In genomic region chr2:156897034-156897433, GRCm38 (mm10) we compare ENCODE assay signal across 29 mouse cellular contexts. TPM values are rescaled to one million over a fixed set of nuclear protein-coding genes. Genes with fewer than 3 reads are reported as not detected.
A peak's percentile ranks its signal among the peaks of the same experiment; 100 is the strongest.
DNase-seq lines count a peak whose midpoint lies in the region; ATAC-seq and TF ChIP-seq lines count a peak whose summit lies in the region.
"Had no signal": no experiment of that assay in that cellular context is flagged by ENCODE, and none has a peak within 500 bp of the region (broad histone marks: within the 10 kb centered on the region; RNA-seq: fewer than 3 reads in every experiment).

No protein-coding gene starts in this region.

- ATAC-seq in neural tube, embryonic 15.5 days (ENCODE audit: low FRiP score): no peak
- no peak for ATAC-seq in forebrain, embryonic 12.5 days (ENCODE audit: low FRiP score)
- ATAC-seq: forebrain, embryonic 15.5 days; intestine, embryonic 16.5 days; liver, embryonic 12.5 days; midbrain, embryonic 13.5 days had no signal

- no peaks in the 10 kb centered on the region for H3K27me3 ChIP-seq in neural tube, embryonic 15.5 days (replicated peaks)
- 0 out of 2 replicates have a peak, but pooled peaks cover 5% of the 10 kb centered on the region for H3K27me3 ChIP-seq in forebrain, embryonic 12.5 days
- H3K27me3 ChIP-seq: forebrain, embryonic 15.5 days; heart, embryonic 15.5 days; hindbrain, embryonic 13.5 days; liver, embryonic 12.5 days; midbrain, embryonic 13.5 days; neural tube, embryonic 13.5 days; stomach, embryonic 15.5 days had no signal

- H3K36me3 ChIP-seq in neural tube, embryonic 15.5 days: no peaks in the 10 kb centered on the region
- H3K36me3 ChIP-seq in forebrain, embryonic 12.5 days (replicated peaks): no peaks in the 10 kb centered on the region
- H3K36me3 ChIP-seq: forebrain, embryonic 15.5 days; heart, embryonic 10.5 days; heart, embryonic 15.5 days; hindbrain, embryonic 13.5 days; liver, embryonic 12.5 days; midbrain, embryonic 13.5 days; neural tube, embryonic 13.5 days; stomach, embryonic 15.5 days had no signal

- intact Hi-C loops in left cerebral cortex, postnatal 36 days (cut with DNase I): no loop called here

- no peak overlapping the region for H3K9ac ChIP-seq in neural tube, embryonic 15.5 days (replicated peaks)
- H3K9ac ChIP-seq in forebrain, embryonic 12.5 days: no peak overlapping the region
- H3K9ac ChIP-seq: forebrain, embryonic 15.5 days; heart, embryonic 15.5 days; hindbrain, embryonic 13.5 days; liver, embryonic 12.5 days; midbrain, embryonic 13.5 days; neural tube, embryonic 13.5 days; stomach, embryonic 15.5 days had no signal

- peak overlapping the region; percentile 86 for H3K27ac ChIP-seq in layer of hippocampus, adult 2 months
- H3K27ac ChIP-seq in neural tube, embryonic 15.5 days (replicated peaks): no peak overlapping the region
- no peak overlapping the region for H3K27ac ChIP-seq in forebrain, embryonic 12.5 days
- H3K27ac ChIP-seq: forebrain, embryonic 15.5 days; heart, embryonic 10.5 days; heart, embryonic 15.5 days; hindbrain, embryonic 13.5 days; kidney, postnatal 0 days; liver, embryonic 12.5 days; macrophage; midbrain, embryonic 13.5 days; neural tube, embryonic 13.5 days; stomach, embryonic 15.5 days had no signal

- DNase-seq in layer of hippocampus, adult 2 months (ENCODE audit: low spot score in 2 of 2): peak; percentile 23 to 44
- no peak for DNase-seq in layer of hippocampus, postnatal 10 days (ENCODE audit: low spot score in 2 of 2)
- peak; percentile 49 to 55 for DNase-seq in right cerebral cortex, adult 2 months (ENCODE audit: low spot score in 2 of 2)
- DNase-seq in right cerebral cortex, postnatal 4 days: no peak
- DNase-seq in left cerebral cortex, postnatal 36 days (ENCODE audit: low spot score in 2 of 2): peak; percentile 48 to 59
- no peak for DNase-seq in cerebellum, adult 9-11 months
- DNase-seq: adrenal gland, postnatal 25 days; cerebellum, adult 18-20 months; cerebellum, postnatal 25 days; gastrocnemius, postnatal 14 days; heart, adult 11 months; heart, postnatal 36 days; kidney, adult 8-10 months; lung, adult 18-20 months; lung, postnatal 10 days; thymus, postnatal 14 days had no signal

- no peak for TF ChIP-seq CTCF in layer of hippocampus, adult 2 months (conservative IDR thresholded peaks at IDR 0.05)

- H3K4me1 ChIP-seq in neural tube, embryonic 15.5 days: peaks cover 11% of the 10 kb centered on the region
- H3K4me1 ChIP-seq in forebrain, embryonic 12.5 days: peaks cover 5% of the 10 kb centered on the region; the same call in 1 of the 2 replicates
- H3K4me1 ChIP-seq: forebrain, embryonic 15.5 days; stomach, embryonic 15.5 days had no signal

- no peak overlapping the region for H3K4me2 ChIP-seq in neural tube, embryonic 15.5 days
- H3K4me2 ChIP-seq in forebrain, embryonic 12.5 days: no peak overlapping the region
- H3K4me2 ChIP-seq: forebrain, embryonic 15.5 days; heart, embryonic 15.5 days; hindbrain, embryonic 13.5 days; liver, embryonic 12.5 days; midbrain, embryonic 13.5 days; neural tube, embryonic 13.5 days; stomach, embryonic 15.5 days had no signal

- no peaks in the 10 kb centered on the region for H3K9me3 ChIP-seq in neural tube, embryonic 15.5 days (replicated peaks)
- H3K9me3 ChIP-seq in forebrain, embryonic 12.5 days: no peaks in the 10 kb centered on the region
- H3K9me3 ChIP-seq: forebrain, embryonic 15.5 days; heart, embryonic 10.5 days; heart, embryonic 15.5 days; hindbrain, embryonic 13.5 days; liver, embryonic 12.5 days; midbrain, embryonic 13.5 days; neural tube, embryonic 13.5 days; stomach, embryonic 15.5 days had no signal

- no peak overlapping the region for H3K4me3 ChIP-seq in layer of hippocampus, adult 2 months
- H3K4me3 ChIP-seq in neural tube, embryonic 15.5 days (replicated peaks): no peak overlapping the region
- H3K4me3 ChIP-seq in forebrain, embryonic 12.5 days (replicated peaks): no peak overlapping the region
- H3K4me3 ChIP-seq: forebrain, embryonic 15.5 days; heart, embryonic 10.5 days; heart, embryonic 15.5 days; hindbrain, embryonic 13.5 days; liver, embryonic 12.5 days; midbrain, embryonic 13.5 days; neural tube, embryonic 13.5 days; stomach, embryonic 15.5 days had no signal

- 85% methylated on average over 9 of the region's 9 CpGs for WGBS in neural tube, embryonic 15.5 days
- 88% methylated on average over 9 of the region's 9 CpGs for WGBS in forebrain, embryonic 12.5 days

RNA-seq across cellular contexts. Expression of gene Sla2, which starts 10.0 kb away (rescaled TPM):
- total RNA-seq in layer of hippocampus, adult 2 months (2021): under 1 TPM; 0.31 to 0.34 TPM
- total RNA-seq in layer of hippocampus, postnatal 10 days (2021): under 1 TPM; 0.23 to 0.25 TPM
- under 1 TPM; 0.45 to 0.57 TPM for total RNA-seq in left cerebral cortex, postnatal 36 days (2021)
- polyA plus RNA-seq in neural tube, embryonic 15.5 days (2015; fragmentation: Nextera tagmentation; extraction: Ambion mirVana): 0.22 and 7.3 TPM in 2 replicates
- 0.17 and 0.23 TPM in 2 replicates for polyA plus RNA-seq in forebrain, embryonic 12.5 days (2016; fragmentation: Nextera tagmentation; extraction: Ambion mirVana)
- total RNA-seq: adrenal gland, postnatal 25 days; gastrocnemius, postnatal 14 days; heart, postnatal 36 days had no signal
- polyA plus RNA-seq: neural tube, embryonic 13.5 days had no signal

RNA-seq across cellular contexts. Expression of gene Rab5if, which starts 34.1 kb away (rescaled TPM):
- 10 to 100 TPM; 89.3 to 92.1 TPM for total RNA-seq in layer of hippocampus, adult 2 months (2021)
- total RNA-seq in layer of hippocampus, postnatal 10 days (2021): 100 to 1,000 TPM; 117 to 127 TPM
- total RNA-seq in left cerebral cortex, postnatal 36 days (2021): 100 to 1,000 TPM in 1 of 2 experiments, 10 to 100 TPM in 1; 89.8 to 102 TPM
- 152 TPM in 2 replicates for polyA plus RNA-seq in neural tube, embryonic 15.5 days (2015; fragmentation: Nextera tagmentation; extraction: Ambion mirVana)
- polyA plus RNA-seq in forebrain, embryonic 12.5 days (2016; fragmentation: Nextera tagmentation; extraction: Ambion mirVana): 170 and 173 TPM in 2 replicates

RNA-seq across cellular contexts. Expression of gene 4930518I15Rik, which starts 39.3 kb away (rescaled TPM):
- total RNA-seq in layer of hippocampus, adult 2 months (2021): 1 to 10 TPM; 3.4 to 4.7 TPM
- 1 to 10 TPM; 3.6 to 3.8 TPM for total RNA-seq in layer of hippocampus, postnatal 10 days (2021)
- total RNA-seq in left cerebral cortex, postnatal 36 days (2021): 1 to 10 TPM; 1.0 to 4.5 TPM
- polyA plus RNA-seq in neural tube, embryonic 15.5 days (2015; fragmentation: Nextera tagmentation; extraction: Ambion mirVana): 7.6 and 8.9 TPM in 2 replicates
- polyA plus RNA-seq in forebrain, embryonic 12.5 days (2016; fragmentation: Nextera tagmentation; extraction: Ambion mirVana): 8.6 and 11.8 TPM in 2 replicates

RNA-seq across cellular contexts. Expression of gene Tgif2, which starts 57.2 kb away (rescaled TPM):
- 1 to 10 TPM in 1 of 2 experiments, under 1 TPM in 1; 0.77 to 1.4 TPM for total RNA-seq in layer of hippocampus, adult 2 months (2021)
- total RNA-seq in layer of hippocampus, postnatal 10 days (2021): 1 to 10 TPM; 5.0 to 5.6 TPM
- under 1 TPM; 0.61 to 0.76 TPM for total RNA-seq in left cerebral cortex, postnatal 36 days (2021)
- 10.3 and 16.5 TPM in 2 replicates for polyA plus RNA-seq in neural tube, embryonic 15.5 days (2015; fragmentation: Nextera tagmentation; extraction: Ambion mirVana)
- 88.3 and 89.3 TPM in 2 replicates for polyA plus RNA-seq in forebrain, embryonic 12.5 days (2016; fragmentation: Nextera tagmentation; extraction: Ambion mirVana)

Comparison
In these comparisons a context has a peak if more than half of its experiments do, and no peak if none do; other contexts are left out.
1. DNase-seq: peak in layer of hippocampus, adult 2 months (2 of 2), right cerebral cortex, adult 2 months (2 of 2) and left cerebral cortex, postnatal 36 days (2 of 2); none in layer of hippocampus, postnatal 10 days (0 of 2), right cerebral cortex, postnatal 4 days (single experiment) and cerebellum, adult 9-11 months (single experiment).